Mouse (Mus musculus) colon, adult 2 months (tissue): ENCODE measurements around the gene Snap29. TPM values are rescaled to one million over a fixed set of nuclear protein-coding genes. Genes with fewer than 3 reads are reported as not detected.

Experiments used
- polyA plus RNA-seq: library from polyadenylated mRNA; depleted of rRNA; stranded (reverse); fragments of >200 nt; gene quantifications from 2 replicates; pipeline ENCODE4 v1.2.3, GENCODE M21; 2012; rRNA removed

Gene Snap29
- 4.3 and 4.5 TPM in 2 replicates for polyA plus RNA-seq

GRCm38 (mm10) chr16:17405736-17406443 lies at the start of gene Snap29, which contains the start of gene Pi4ka:
Gene Snap29 (plus strand): TSS chr16:17405986.
Gene Pi4ka (minus strand): TSS chr16:17406314.

DNA sequence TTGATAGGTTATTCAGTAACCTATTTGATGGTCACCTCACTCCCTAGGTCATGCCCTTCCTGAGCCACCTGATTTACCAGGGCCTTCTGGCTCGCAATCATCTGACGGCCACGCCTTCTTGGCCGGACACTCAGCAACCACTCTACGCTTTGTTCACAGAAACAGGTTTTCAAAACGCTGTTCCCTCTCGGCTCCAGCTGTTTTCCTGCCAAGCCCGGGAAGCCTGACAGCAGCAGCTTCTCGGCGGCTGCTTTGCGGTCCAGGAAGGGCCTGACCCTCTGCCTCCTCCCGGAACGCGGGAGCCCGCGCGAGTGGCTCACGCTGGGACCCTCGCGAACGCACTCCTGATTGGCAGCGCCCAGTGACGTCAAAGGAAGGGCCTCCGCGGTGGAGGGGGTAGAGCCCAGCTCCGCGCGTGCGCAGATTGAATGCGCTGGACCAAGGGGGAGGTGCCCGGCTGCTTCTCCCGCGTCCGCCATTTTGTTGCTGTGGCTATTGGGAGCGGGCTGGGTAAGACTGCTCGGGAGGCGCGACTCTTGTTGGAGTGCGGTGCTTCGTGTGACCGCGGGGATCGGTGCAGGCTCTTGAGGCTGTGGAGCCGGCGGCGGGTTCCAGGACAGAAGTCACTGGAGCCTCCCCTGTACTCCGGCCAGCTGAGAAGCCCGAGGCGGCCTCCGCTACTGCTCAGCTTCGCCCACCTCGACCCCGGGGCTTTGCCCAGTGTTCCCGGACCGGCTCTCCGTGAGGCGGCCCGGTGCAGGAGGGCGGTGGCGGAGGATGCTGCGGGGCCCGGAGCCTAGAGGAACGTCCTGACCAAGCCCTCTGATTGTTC lies 46.0 kb downstream of the Snap29 start, which contains the start of gene Crkl:
Gene Crkl, plus strand, starts transcription at position 447 of the 832 bp plus-strand sequence.

Other genes with a start within 250 kb of the Snap29 start
- gene Ube2l3, start 203.3 kb upstream of the Snap29 start, polyA plus RNA-seq: 53.5 and 63.4 TPM in 2 replicates
- gene Rimbp3, start 197.4 kb upstream of the Snap29 start, polyA plus RNA-seq: 0.16 and 0.17 TPM in 2 replicates
- gene Hic2, start 172.4 kb upstream of the Snap29 start, polyA plus RNA-seq: 4.2 and 4.3 TPM in 2 replicates
- 17.5 and 19.0 TPM in 2 replicates for gene Tmem191c, start 129.9 kb upstream of the Snap29 start, polyA plus RNA-seq
- gene Serpind1, start 74.6 kb upstream of the Snap29 start, polyA plus RNA-seq: 0.05 and 0.16 TPM in 2 replicates
- gene Pi4ka, start 328 bp downstream of the Snap29 start, polyA plus RNA-seq: 37.9 and 39.7 TPM in 2 replicates
- 40.0 and 48.0 TPM in 2 replicates for gene Crkl, start 46.0 kb downstream of the Snap29 start, polyA plus RNA-seq
- gene Aifm3, start 83.6 kb downstream of the Snap29 start, polyA plus RNA-seq: 1.3 and 1.5 TPM in 2 replicates
- 193 and 231 TPM in 2 replicates for gene Lztr1, start 102.7 kb downstream of the Snap29 start, polyA plus RNA-seq
- gene Thap7, start 125.2 kb downstream of the Snap29 start, polyA plus RNA-seq: 75.2 and 88.5 TPM in 2 replicates
- gene Lrrc74b, start 155.3 kb downstream of the Snap29 start, polyA plus RNA-seq: 0.21 and 0.27 TPM in 2 replicates
- gene P2rx6, start 155.9 kb downstream of the Snap29 start, polyA plus RNA-seq: 2.2 and 3.0 TPM in 2 replicates
- 42.4 and 57.8 TPM in 2 replicates for gene Slc7a4, start 177.2 kb downstream of the Snap29 start, polyA plus RNA-seq
- 39.0 and 43.5 TPM in 2 replicates for gene Smpd4, start 213.4 kb downstream of the Snap29 start, polyA plus RNA-seq
- 1.4 and 2.2 TPM in 2 replicates for gene Ccdc74a, start 240.5 kb downstream of the Snap29 start, polyA plus RNA-seq